Mouse (Mus musculus) liver, embryonic 14.5 days (tissue): ENCODE data around the gene Atat1.

Experiments used
- CTCF ChIP-seq: IDR thresholded peaks from 2 replicates; pipeline ENCODE4 v1.5.1; 2016; ENCODE audit warnings: antibody characterized with exemption, low read depth, control low read depth
- EP300 ChIP-seq: IDR thresholded peaks from 2 replicates; pipeline ENCODE4 v1.6.1; 2016; ENCODE audit warnings: antibody characterized with exemption, low read depth

DNA sequence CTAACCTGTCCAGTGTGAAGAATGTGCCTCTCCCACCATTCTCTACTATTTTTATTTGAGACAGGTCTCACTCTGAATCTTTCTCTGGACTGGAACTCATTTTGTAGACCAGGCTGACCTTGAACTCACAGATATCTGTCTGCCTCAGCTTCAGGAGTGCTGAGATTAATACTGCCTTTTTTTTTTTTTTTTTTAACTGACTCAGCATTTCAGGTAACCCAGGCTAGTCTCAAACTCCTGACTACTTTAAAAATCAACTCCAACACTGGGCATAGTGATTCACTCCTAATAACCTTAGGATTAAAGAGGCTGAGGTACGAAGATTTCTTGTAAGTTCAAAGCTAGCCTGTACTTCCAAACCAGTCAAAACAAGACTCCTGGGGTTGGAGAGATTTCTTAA is 4.3 kb downstream of the Atat1 start:
- TF ChIP-seq CTCF (no peak), EP300 (no peak)
